Mouse (Mus musculus) kidney, adult 11 months (tissue): ENCODE results near the gene Alpl.
A peak's percentile ranks its signal among the peaks of the same experiment; 100 is the strongest.

Source experiments
- DNase-seq: peaks from one replicate; pipeline ENCODE4 v3.0.0; 2022

Alpl gene

DNA sequence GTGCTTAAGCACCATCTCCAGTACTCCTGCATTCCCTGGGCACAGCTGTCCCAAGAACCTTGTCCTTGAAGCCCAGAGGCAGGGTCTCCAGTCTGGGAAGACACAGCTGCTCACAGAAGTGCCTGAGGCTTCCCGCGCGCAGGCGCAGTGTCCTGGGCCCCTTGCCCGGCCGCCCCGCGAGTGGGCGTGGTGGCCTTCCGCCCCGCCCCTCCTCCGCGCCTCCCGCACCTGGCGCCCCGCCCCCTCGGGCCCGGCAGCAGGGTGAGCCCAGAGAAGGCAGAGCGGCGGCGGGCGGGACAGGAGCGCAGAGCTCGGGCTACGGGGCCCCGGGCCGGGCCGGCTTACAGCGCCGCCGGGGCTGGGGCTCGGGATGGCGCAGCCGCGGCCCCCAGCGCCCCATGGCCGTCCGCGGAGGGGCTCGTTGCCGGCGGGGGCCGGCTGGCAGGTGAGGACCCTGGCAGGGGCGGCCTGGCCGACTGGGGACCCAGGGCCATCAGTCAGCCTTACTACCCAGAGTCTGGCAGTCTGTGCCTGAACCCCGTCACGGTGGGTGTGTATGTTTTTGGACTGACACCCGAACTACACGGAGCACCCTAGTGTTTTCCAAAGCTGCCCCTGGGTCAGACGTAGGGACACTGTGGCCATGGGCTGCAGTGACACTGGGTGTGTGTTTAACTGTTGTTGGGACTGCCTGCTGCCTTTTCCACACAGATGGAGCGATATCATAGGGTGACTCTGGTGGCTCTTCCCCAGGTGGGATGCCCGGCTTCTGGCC, 88.8 kb downstream of the Alpl start:
- DNase-seq, result peak; percentile 86

DNA sequence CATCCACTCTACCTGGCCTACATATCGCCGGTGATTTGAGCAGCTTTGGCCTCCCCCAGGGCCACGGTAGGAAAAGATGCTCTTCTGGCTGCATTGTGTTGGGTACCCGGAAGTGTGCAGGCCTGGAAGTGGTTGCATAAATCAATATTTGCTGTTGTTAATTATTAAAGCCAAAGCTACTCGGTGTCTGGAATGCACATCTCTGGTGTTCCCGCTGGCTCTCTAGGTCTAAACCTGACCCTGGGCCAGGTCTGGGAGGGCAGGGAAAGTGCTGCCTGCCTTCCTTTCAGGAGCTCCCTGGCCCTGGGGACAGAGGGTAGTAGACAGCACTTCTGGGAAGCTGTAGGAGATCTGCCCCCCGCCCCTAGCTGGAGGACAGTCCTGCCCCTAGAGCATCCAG, 89.7 kb downstream of the Alpl start:
- DNase-seq, result no peak

DNA sequence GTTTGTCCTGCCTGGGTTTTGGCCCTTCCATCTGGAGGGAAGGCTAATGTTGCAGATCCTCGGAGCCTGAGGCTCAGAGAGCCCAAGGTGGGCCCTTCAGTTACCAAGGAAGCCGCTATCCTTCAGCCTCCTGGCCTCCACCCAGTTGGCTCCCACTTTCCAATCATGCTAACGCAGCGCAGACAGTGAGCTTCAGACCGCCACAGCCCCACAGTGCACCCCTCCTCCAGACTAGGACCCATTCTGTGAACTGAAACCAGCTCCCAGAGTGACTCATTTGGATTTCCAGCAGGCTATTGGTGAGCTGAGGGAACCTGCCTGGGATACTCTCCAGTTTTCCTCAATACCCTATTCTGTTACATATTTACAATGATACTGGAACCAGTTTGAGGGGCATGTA, 90.8 kb downstream of the Alpl start:
- no peak for DNase-seq

DNA sequence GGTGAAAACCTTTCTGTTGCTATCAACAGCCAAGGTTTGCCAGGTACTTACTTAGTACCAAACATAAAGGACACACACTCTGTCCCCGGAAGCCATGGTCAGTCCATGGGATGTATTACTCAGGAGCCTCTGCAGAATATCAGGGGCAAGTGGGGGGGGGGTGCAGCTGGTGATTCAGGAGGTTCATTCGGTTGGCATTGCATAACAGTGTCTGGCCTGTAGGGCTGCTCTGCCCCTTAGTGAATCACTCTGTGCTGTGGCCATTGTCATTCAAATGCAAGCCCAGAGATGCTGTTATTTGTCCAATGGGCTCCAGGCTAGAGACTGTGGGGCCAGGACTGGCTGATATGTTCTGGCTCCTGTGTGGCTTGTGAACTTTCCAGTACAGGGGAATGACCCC, 91.6 kb downstream of the Alpl start:
- no peak for DNase-seq

DNA sequence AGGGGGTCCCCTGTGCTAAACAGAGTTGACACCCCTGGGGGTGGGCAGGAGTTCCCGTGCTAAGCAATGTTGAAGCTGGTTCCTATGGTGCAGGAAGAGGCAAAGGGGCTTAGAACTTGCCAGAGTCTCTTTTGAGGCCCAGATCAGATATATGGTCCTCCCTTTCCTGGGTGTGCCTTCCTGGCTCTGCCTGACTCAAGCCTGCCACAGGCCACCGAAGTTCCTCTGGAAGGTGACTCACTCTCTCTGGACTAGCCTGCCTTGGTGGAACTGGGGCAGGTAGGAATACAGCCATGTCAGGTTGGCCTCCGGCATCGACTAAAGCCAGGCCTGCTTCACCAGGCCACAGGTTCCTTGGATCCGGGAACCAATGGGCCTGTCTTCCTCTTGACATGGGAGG, 93.1 kb downstream of the Alpl start:
- no peak for DNase-seq

DNA sequence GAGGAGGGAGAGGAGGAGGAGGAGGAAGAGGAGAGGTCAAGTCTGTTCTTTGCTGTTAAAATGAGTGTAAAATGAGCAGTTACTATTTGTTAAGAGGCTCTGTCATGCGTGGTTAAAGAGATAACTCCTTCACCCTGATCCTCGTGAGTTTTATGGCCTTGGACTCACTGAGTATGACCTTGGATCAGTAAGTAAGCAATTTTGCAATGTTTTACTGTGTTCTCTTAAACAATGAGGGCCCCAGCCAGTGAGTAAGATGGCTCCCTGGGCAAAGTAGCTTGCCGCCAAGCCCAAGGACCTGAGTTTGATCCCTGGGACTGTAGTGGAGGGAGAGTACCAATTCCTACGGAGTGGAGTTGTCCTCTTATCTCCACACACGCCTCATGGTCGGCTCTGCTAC, 95.2 kb downstream of the Alpl start:
- no peak for DNase-seq

DNA sequence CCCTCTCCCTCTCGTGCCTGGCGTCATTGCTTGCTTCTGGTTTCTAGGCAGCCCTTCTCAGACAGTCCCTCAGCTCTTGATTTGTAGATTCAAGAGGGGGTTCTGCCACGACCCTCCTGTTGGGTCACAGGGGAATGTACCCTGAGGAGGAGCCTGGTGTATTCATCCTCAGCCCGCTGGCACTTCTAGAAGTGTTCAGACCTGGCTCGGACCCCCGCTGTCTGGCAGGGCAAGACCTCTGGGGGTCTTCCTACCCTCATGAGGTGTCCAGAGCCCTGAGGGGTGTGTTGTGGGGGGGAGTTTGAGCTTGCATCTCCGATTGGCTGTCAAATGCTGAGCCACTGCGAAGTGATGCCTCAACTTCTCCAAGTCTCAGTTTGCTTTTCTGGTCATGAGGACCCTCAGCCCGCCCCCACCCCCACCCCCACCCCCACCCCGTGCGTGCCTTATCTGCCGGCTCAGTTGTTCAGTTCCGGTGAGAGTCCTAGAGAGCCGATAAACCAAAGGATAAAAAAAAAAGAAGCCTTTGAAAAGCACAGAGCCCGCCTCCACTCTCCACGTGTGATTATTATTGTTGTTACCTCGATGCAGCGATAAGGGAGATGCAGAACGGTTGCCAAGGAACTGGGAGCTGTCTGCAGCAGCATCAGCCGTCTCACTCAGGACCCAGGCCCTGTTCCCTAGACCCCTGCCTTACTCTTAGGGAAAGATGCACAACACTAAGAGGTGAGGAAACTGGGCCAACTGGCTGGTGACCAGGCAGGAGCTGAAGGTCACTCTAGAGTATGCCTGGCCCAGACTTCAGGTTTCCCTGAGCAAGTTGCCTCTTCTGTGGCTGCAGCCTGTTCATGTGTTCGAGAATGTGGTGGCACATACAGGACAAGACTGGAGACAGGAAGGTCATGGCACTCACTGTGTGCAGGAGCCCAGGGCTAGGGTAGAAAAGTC, 96.6 kb downstream of the Alpl start:
- DNase-seq, result peak; percentile 70

DNA sequence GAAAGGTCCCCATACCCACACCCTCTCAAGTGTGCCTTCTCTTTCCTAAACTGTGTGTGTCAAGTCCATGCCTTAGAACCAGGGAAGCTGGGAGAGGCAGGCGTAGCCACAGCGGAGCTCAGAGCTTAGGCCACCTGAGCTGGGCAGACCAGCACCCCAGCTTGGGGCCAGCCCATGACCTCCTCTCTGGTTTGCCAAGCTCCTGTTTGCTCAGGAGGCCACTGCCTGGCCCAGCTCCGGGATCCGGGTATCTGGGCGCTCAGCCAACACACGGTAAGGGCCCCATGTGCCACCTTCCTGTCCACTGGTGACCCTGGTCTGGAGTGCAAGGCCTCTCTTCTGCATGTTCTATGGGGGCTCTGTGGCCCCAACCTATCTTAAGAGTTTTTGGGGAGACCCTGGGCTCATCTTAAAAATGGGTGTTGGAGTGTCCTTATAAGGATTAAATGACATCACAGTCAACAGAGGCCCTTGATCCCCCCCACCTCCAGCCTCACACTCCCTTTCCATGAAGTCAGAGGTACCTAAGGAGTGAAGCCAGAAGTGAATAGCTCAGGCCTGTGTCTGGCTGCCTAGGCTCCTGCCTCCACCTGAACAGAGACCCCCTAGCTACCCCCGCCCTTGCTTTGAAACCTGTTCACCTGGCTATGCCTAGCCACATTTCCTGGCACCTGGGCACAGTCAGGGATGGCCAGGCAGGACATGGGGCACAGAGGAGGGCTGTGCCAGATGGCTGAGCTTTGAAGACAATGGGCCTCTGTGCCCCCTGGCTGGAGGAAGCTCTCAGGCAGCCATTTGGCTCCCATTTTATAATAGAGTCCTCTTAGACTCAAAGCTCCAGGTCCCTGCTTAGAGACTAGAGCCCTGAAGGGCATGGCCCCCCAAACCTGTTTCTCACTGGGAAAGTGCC, 97.9 kb downstream of the Alpl start:
- peak; percentile 83 for DNase-seq

DNA sequence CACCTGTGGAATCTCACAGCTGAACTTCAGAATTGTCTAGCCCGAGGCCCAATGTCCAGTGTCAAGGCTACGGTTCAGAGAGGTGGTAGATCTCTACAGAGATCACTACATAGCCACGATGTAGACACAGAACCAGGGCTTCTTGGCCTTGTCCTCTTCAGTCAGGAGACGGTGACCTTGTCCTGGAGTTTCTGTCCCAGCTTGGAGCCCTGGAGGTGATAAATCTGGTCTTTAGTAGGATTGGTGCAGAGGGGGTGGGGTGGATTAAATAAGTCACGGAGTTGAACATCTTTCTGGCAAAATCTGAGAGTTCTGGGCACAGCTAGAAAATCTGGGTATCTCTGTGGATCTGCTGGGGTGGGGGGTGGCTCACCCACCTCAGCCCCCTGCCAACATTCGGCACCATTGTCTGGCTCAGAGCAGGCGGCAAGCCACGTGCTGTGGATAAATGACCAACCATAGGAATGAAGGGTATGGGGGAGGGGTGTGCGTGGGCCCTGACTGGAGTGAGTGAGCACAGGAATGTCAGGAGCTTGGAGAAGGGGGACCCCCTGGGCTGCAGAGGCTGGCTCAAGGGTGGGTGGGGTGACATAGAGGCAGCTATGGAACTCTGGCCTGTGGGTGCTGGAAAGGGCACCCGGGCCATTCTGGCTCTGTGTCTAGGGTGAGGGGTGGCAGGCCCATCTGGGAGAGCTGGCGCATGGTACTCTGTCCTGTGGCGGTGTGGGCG, 98.9 kb downstream of the Alpl start:
- DNase-seq, result peak; percentile 87

DNA sequence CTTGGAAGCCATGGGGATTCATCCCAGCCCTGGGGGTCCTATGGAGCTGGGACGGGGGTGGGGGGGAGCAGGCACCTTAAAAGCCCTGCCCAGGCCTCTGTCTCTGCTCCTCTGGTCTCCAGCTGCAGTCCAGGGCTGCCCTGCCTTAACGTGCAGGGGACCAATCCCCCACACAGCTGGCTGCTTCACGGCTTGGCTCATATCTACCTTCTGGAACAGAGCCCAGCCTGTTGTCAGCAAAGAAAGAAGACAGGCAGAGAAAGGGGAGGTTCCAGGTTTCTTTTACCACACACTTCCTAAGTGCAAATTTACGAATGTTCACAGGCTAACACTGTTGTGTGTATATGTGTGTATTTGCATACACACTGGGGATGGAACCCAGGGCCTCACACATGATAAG, 100.3 kb downstream of the Alpl start:
- no peak for DNase-seq

DNA sequence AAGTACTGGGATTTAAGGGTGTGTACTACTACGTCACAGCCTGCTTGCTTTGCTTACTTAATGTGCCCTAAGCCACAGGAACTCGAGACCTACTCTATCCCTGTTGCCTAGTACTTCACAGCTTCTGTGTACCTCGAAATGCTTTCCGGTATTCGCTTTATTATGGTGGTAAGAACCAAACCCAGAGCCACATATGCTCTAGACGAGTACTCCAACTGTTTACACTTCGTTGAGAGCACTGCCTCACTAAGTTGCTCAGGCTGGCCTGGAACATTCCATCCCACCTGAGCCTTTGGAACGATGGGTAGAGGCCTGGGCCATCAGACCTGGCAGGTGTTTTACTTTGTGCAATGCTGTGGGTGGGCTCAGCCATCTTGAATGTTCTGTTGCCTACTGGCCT, 100.9 kb downstream of the Alpl start:
- DNase-seq, result no peak

DNA sequence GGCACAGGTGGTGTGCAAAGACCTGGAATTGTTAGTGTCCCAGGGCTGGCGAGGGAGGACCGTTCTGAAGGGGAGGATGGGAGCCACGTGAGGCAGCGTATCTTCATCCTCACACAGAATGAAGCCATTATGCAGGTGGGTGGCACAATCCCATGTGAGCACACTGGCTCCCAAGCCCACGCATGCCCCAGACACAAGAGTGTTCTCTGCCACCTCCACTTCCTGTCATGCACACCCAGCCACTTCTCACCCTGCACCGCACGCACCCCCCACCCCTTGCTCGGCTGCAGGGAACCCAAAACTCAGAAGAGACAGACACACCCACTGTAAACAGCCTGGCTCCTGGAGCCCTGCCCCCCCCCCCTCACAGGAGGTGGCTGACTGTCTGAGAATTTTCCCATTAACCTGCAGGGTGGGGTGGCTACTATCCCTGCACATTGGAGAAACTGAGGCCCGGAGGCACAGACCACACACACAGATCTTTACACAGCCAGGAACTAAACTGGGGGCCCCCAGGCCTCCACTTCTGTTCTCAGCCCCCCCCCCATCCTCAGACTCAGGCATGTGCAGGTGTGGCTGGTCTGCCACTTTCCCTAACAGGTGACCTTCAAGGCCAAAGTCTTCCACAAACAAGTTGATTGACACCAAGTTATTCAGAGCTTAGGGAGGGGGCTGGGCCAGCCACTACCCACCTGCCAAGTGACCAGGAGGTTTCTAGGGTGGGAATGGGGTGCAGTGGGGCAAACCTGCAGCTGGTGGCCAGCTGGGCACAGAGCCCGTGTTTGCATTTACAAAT, 103.9 kb downstream of the Alpl start:
- no peak for DNase-seq
